In the genomic region with DNA sequence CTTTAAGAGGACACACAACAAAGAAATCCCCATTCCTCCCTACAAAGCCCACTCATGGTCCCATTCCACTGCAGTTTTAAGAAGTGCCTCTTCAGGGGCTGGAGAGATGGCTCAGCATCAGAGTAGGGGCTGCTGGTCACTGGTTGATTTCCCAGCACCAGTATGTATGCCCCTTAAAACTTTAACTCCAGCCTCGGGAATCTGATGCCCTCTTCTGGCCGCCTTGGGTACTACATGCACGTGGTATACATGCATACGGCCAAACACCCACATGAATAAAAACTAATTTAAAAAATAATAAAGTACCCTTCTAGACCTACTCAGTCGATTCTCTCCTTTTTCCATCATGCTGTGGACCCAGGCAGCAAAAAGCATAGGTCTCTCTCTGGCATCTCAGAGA, we compare ENCODE assay signal across 8 mouse cellular contexts. TPM values are rescaled to one million over a fixed set of nuclear protein-coding genes. Genes with fewer than 3 reads are reported as not detected.
DNase-seq lines count a peak whose midpoint lies in the region; ATAC-seq and TF ChIP-seq lines count a peak whose summit lies in the region.

No protein-coding gene starts in this region.

- peak; percentile 76 for TF ChIP-seq CTCF in forebrain, postnatal 0 days (IDR thresholded peaks at IDR 0.05; ENCODE audit: low read depth)

- no peak overlapping the region for H3K4me3 ChIP-seq in forebrain, postnatal 0 days (ENCODE audit: low read depth, low read length)
- no peak overlapping the region for H3K4me3 ChIP-seq in forebrain, embryonic 13.5 days

- H3K36me3 ChIP-seq in forebrain, postnatal 0 days (ENCODE audit: insufficient read depth): peaks cover 35% of the 10 kb centered on the region
- peaks cover 28% of the 10 kb centered on the region for H3K36me3 ChIP-seq in forebrain, embryonic 13.5 days (ENCODE audit: poor library complexity, severe bottlenecking)

- no peaks in the 10 kb centered on the region for H3K27me3 ChIP-seq in forebrain, postnatal 0 days (ENCODE audit: insufficient read depth, low read length)
- no peaks in the 10 kb centered on the region for H3K27me3 ChIP-seq in forebrain, embryonic 13.5 days

- ATAC-seq in forebrain, postnatal 0 days: 0 out of 2 replicates have a peak, but pooled peaks have one; percentile 13
- ATAC-seq in forebrain, embryonic 13.5 days: no peak
- ATAC-seq in inflammation-experienced regulatory T-cells, adult 6 months: peak; percentile 56

- H3K4me1 ChIP-seq in forebrain, postnatal 0 days (ENCODE audit: insufficient read depth): no peaks in the 10 kb centered on the region
- H3K4me1 ChIP-seq in forebrain, embryonic 13.5 days: no peaks in the 10 kb centered on the region

- no peaks in the 10 kb centered on the region for H3K9me3 ChIP-seq in forebrain, postnatal 0 days (ENCODE audit: low read length)
- no peaks in the 10 kb centered on the region for H3K9me3 ChIP-seq in forebrain, embryonic 13.5 days (replicated peaks)

- no peak overlapping the region for H3K4me2 ChIP-seq in forebrain, postnatal 0 days (ENCODE audit: low read depth)
- H3K4me2 ChIP-seq in forebrain, embryonic 13.5 days: no peak overlapping the region

- DNase-seq in forebrain, postnatal 0 days: peak; percentile 61
- DNase-seq in urinary bladder, postnatal 14 days (ENCODE audit: low spot score): peak; percentile 64
- no peak for DNase-seq in urinary bladder, postnatal 10 days (ENCODE audit: low spot score)
- DNase-seq in cerebellum, postnatal 14 days: peak; percentile 80 to 85
- peak; percentile 75 for DNase-seq in lung, postnatal 36 days
- DNase-seq in spleen, postnatal 36 days (ENCODE audit: low spot score in 2 of 2): peak; percentile 36 to 52

- H3K9ac ChIP-seq in forebrain, postnatal 0 days: no peak overlapping the region
- H3K9ac ChIP-seq in forebrain, embryonic 13.5 days: no peak overlapping the region

- 18% methylated on average over 5 of the region's 5 CpGs for WGBS in forebrain, postnatal 0 days
- 10% methylated on average over 5 of the region's 5 CpGs for WGBS in forebrain, embryonic 13.5 days

- H3K27ac ChIP-seq in forebrain, postnatal 0 days (ENCODE audit: low read depth, low read length): no peak overlapping the region
- H3K27ac ChIP-seq in forebrain, embryonic 13.5 days: no peak overlapping the region

RNA-seq across cellular contexts. Expression of gene Gabbr2, which starts 28.9 kb away (rescaled TPM):
- total RNA-seq in forebrain, postnatal 0 days (2014; rRNA removed): 51.8 and 65.3 TPM in 2 replicates
- polyA plus RNA-seq in forebrain, postnatal 0 days (2015; fragmentation: Nextera tagmentation; extraction: Ambion mirVana): 6.4 and 14.7 TPM in 2 replicates
- 0.88 and 1.5 TPM in 2 replicates for polyA plus RNA-seq in forebrain, embryonic 13.5 days (2015; fragmentation: Nextera tagmentation; extraction: Ambion mirVana)
- not detected for polyA plus RNA-seq in inflammation-experienced regulatory T-cells, adult 6 months (2017; shearing (Covaris generic))

RNA-seq across cellular contexts. Expression of gene Anks6, which starts 36.7 kb away (rescaled TPM):
- total RNA-seq in forebrain, postnatal 0 days (2014; rRNA removed): 9.0 and 11.0 TPM in 2 replicates
- polyA plus RNA-seq in forebrain, postnatal 0 days (2015; fragmentation: Nextera tagmentation; extraction: Ambion mirVana): 2.1 TPM in 2 replicates
- 2.6 and 2.7 TPM in 2 replicates for polyA plus RNA-seq in forebrain, embryonic 13.5 days (2015; fragmentation: Nextera tagmentation; extraction: Ambion mirVana)
- polyA plus RNA-seq in inflammation-experienced regulatory T-cells, adult 6 months (2017; shearing (Covaris generic)): not detected
